Mouse (Mus musculus) stomach, embryonic 14.5 days (tissue): ENCODE data around the gene Lrba. TPM values are rescaled to one million over a fixed set of nuclear protein-coding genes. Genes with fewer than 3 reads are reported as not detected.

ENCODE experiments used
- ATAC-seq: fragments of 200-750 bp; cut with Nextera tagmentation; 2 replicates; pipeline ENCODE4 v1.8.0; 2017; ENCODE audit warnings: low read depth, moderate TSS enrichment; ENCODE audit not compliant: insufficient number of reproducible peaks, insufficient read depth, low FRiP score
- H3K27ac ChIP-seq: fragments of 300-500 bp; sonication (generic); 2 replicates; pipeline ENCODE4 v1.5.1; 2014; ENCODE audit warnings: mild to moderate bottlenecking, low read length, moderate library complexity, mixed read lengths
- H3K27me3 ChIP-seq: fragments of 300-500 bp; sonication (generic); 2 replicates; pipeline ENCODE4 v1.6.1; 2014; ENCODE audit warnings: low read length, control low read depth, mixed read lengths; ENCODE audit not compliant: control insufficient read depth, insufficient read depth
- H3K36me3 ChIP-seq: fragments of 300-500 bp; sonication (generic); 2 replicates; pipeline ENCODE4 v1.6.1; 2014; ENCODE audit warnings: mild to moderate bottlenecking, control low read depth, low read length, moderate library complexity, mixed read lengths; ENCODE audit not compliant: control insufficient read depth, insufficient read depth
- H3K4me1 ChIP-seq: fragments of 300-500 bp; sonication (generic); 2 replicates; pipeline ENCODE4 v1.6.1; 2014; ENCODE audit warnings: low read length, control low read depth, mixed read lengths; ENCODE audit not compliant: control insufficient read depth, insufficient read depth
- H3K4me2 ChIP-seq: fragments of 300-500 bp; sonication (generic); replicated peaks from 2 replicates; pipeline ENCODE4 v1.6.1; 2014; ENCODE audit warnings: low read depth, low read length, control low read depth
- H3K4me3 ChIP-seq: fragments of 300-500 bp; sonication (generic); 2 replicates; pipeline ENCODE4 v1.5.1; 2014; ENCODE audit warnings: low read depth, low read length, control low read depth
- H3K9ac ChIP-seq: fragments of 300-500 bp; sonication (generic); replicated peaks from 2 replicates; pipeline ENCODE4 v1.6.1; 2014; ENCODE audit warnings: low read depth, mild to moderate bottlenecking, control low read depth, low read length, moderate library complexity, mixed read lengths
- H3K9me3 ChIP-seq: fragments of 300-500 bp; sonication (generic); 2 replicates; pipeline ENCODE4 v1.6.1; 2016; ENCODE audit warnings: low read depth, low read length, control low read depth; ENCODE audit not compliant: control insufficient read depth
- WGBS: fragments of 180-500 bp; shearing (Covaris S2); extraction: QIAGEN DNeasy Blood & Tissue Kit; methylation state at CpG from one replicate; pipeline ENCODE4 v1.1.7; 2014; 5-methylcytosine and 5-hydroxymethylcytosine counted together
- polyA plus RNA-seq: library from polyadenylated mRNA; unstranded; fragments of >200 nt; fragmentation: Nextera tagmentation; extraction: Ambion mirVana; gene quantifications from 2 replicates; pipeline ENCODE4 v1.2.1, GENCODE M21; 2014

Gene Lrba
- polyA plus RNA-seq, 1 experiment from 2014 or later, result 11.4 TPM

DNA sequence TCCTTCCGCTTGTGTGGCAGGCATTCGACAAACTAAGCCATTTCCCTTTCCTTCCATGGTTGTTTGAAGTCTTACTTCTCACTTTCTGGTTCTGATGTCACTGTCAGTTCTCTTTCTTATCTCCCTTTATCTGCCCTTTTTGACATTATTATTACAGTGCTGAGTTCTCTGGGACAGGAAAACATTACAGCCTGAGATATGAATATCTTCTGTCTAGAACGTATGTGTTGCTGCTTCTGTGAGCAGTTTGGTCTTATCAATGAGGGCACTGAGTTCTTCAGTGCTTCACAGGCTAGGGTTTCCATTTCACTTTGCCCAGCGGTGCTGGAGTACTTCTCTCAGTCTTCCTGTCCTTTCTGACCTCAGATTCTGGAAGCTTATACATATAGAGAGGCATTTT is 404.9 kb downstream of the Lrba start:
- Histone ChIP-seq H3K4me1 (no peaks in the 10 kb centered on the region), H3K9me3 (no peaks in the 10 kb centered on the region), H3K27ac (no peak overlapping the region), H3K36me3 (no peaks in the 10 kb centered on the region), H3K9ac (no peak overlapping the region), H3K27me3 (no peaks in the 10 kb centered on the region), H3K4me2 (no peak overlapping the region), H3K4me3 (no peak overlapping the region)
- ATAC-seq, result no peak
- 77% methylated on average over 4 of the region's 4 CpGs for WGBS

DNA sequence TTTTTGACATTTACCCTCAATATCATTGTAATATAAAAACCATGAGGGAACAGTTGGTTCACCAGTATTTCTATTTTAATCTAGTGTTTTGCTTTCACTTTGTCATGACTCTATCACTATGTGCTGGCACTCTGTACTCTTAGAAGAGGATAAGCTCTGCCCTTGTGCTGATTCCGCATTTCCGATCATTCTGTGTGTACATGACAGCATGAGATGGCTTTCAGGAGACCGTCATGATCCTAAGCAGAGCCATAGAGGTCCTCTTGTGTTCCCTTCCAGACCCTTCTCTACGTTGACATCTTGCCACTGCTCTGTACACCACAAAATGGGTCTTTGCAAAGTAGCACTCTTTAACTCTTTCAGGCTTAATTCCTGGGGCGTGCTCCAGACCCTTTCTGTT is 411.0 kb downstream of the Lrba start:
- no peaks in the 10 kb centered on the region for H3K9me3 ChIP-seq
- no peaks in the 10 kb centered on the region for H3K36me3 ChIP-seq
- H3K27ac ChIP-seq, result no peak overlapping the region
- H3K27me3 ChIP-seq, result no peaks in the 10 kb centered on the region
- no peak overlapping the region for H3K4me3 ChIP-seq
- no peak for ATAC-seq
- H3K9ac ChIP-seq, result no peak overlapping the region
- 65% methylated on average over 5 of the region's 5 CpGs for WGBS
- no peaks in the 10 kb centered on the region for H3K4me1 ChIP-seq
- no peak overlapping the region for H3K4me2 ChIP-seq

- Histone ChIP-seq H3K9me3 (no peaks in the 10 kb centered on the region), H3K9ac (no peak overlapping the region), H3K4me3 (no peak overlapping the region), H3K27me3 (no peaks in the 10 kb centered on the region), H3K4me1 (no peaks in the 10 kb centered on the region), H3K36me3 (no peaks in the 10 kb centered on the region), H3K27ac (no peak overlapping the region), H3K4me2 (no peak overlapping the region)
- WGBS, result 50% methylated on average over 1 of the region's 1 CpGs
- ATAC-seq, result no peak
These were observed 411.5 kb downstream of the Lrba start for GRCm38 (mm10) chr3:86635940-86636339.

DNA sequence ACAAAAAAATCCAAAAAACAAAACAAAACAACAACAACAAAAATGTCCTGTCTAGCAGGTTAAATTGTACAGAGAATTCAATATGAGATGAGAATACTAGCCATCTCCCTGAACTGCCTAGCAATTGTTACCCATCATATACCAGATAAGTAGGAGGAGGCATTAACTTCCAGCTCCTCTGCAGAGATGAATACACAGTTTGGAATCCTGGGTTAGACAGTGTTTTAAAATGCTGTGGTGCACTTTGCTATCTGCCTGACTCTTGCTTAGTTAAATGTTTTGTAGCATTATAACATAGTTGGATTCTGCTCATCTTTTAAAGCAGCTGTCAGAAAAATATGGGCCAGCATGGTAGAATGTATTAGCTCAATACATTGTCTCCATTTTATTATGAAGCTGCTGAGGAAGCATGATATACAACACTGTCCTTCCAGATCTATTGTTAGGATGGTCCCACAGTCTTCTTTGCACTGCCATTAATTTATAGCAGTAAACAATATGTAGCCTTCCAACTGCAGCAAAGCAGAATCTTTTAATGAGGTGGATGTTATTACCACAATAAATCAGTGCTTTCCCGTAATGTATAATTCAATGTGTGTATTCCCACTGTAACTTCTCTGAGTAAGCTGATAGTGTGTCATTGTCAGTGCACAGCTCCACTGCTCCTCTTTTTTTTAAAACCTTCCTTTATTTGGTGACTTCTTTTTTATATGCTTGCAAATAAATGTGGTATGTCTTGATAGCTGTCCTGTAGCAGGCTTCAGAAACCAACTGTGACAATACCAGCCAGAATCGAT is 414.3 kb downstream of the Lrba start:
- no peaks in the 10 kb centered on the region for H3K36me3 ChIP-seq
- 87% methylated on average over 2 of the region's 2 CpGs for WGBS
- H3K4me2 ChIP-seq, result no peak overlapping the region
- H3K9me3 ChIP-seq, result no peaks in the 10 kb centered on the region
- no peak overlapping the region for H3K9ac ChIP-seq
- no peak overlapping the region for H3K27ac ChIP-seq
- H3K27me3 ChIP-seq, result no peaks in the 10 kb centered on the region
- H3K4me1 ChIP-seq, result no peaks in the 10 kb centered on the region
- no peak overlapping the region for H3K4me3 ChIP-seq
- ATAC-seq, result no peak

- Histone ChIP-seq H3K36me3 (no peaks in the 10 kb centered on the region), H3K27me3 (no peaks in the 10 kb centered on the region), H3K4me1 (no peaks in the 10 kb centered on the region), H3K4me3 (no peak overlapping the region), H3K27ac (no peak overlapping the region), H3K4me2 (no peak overlapping the region), H3K9ac (no peak overlapping the region), H3K9me3 (no peaks in the 10 kb centered on the region)
- no peak for ATAC-seq
- WGBS, result 85% methylated on average over 5 of the region's 5 CpGs
These were observed 416.9 kb downstream of the Lrba start for GRCm38 (mm10) chr3:86641393-86641792.

DNA sequence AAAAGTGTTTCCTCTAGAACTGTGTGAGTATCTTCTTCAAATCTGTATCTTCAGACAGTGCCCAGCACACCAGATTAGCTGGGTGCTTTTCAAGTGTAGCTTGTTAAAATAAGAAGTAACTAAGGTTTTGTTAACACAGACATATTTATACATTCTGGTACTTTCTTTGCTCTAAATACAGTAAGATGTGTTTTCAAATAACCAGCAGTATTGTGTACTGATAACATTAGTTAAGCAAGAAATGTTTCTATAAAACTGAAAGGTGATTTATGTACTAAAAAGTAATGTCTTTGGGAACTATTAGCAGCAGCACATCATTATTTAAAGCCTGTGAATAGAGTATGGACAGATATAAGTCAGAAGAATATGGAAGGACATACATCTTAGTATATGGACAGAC is 417.3 kb downstream of the Lrba start:
- H3K4me2 ChIP-seq, result no peak overlapping the region
- no peak overlapping the region for H3K27ac ChIP-seq
- no peaks in the 10 kb centered on the region for H3K4me1 ChIP-seq
- H3K36me3 ChIP-seq, result no peaks in the 10 kb centered on the region
- H3K27me3 ChIP-seq, result no peaks in the 10 kb centered on the region
- no peaks in the 10 kb centered on the region for H3K9me3 ChIP-seq
- H3K4me3 ChIP-seq, result no peak overlapping the region
- no peak for ATAC-seq
- no peak overlapping the region for H3K9ac ChIP-seq

DNA sequence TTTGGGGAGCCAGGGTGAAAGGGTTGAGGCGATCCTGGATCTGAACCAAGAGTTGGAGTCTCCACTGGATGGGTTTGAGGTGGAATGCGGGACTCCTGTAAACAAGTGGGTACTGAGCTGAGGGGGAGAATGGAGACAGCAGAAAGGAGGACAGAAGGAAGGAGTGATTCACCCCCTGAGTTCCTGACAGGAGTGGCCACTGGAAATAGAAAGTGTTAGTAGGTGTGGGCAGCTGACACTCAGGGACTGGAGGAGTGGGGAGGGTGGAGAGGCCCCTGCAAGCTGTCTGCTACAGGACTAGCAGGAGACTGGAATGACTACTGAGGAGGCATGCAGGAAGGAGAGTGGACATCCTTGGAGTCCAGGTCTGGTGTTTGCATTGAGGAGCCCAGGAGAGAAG is 422.3 kb downstream of the Lrba start:
- no peaks in the 10 kb centered on the region for H3K4me1 ChIP-seq
- no peak overlapping the region for H3K9ac ChIP-seq
- 50% methylated on average over 2 of the region's 2 CpGs for WGBS
- H3K4me3 ChIP-seq, result no peak overlapping the region
- no peak overlapping the region for H3K27ac ChIP-seq
- H3K36me3 ChIP-seq, result no peaks in the 10 kb centered on the region
- no peak overlapping the region for H3K4me2 ChIP-seq
- H3K9me3 ChIP-seq, result no peaks in the 10 kb centered on the region
- no peaks in the 10 kb centered on the region for H3K27me3 ChIP-seq
- no peak for ATAC-seq

- no peak for ATAC-seq
- Histone ChIP-seq H3K9me3 (no peaks in the 10 kb centered on the region), H3K4me2 (no peak overlapping the region), H3K4me3 (no peak overlapping the region), H3K27me3 (no peaks in the 10 kb centered on the region), H3K9ac (no peak overlapping the region), H3K36me3 (no peaks in the 10 kb centered on the region), H3K4me1 (no peaks in the 10 kb centered on the region), H3K27ac (no peak overlapping the region)
- 66% methylated on average over 3 of the region's 3 CpGs for WGBS
These were observed 426.5 kb downstream of the Lrba start for GRCm38 (mm10) chr3:86651006-86651405.

DNA sequence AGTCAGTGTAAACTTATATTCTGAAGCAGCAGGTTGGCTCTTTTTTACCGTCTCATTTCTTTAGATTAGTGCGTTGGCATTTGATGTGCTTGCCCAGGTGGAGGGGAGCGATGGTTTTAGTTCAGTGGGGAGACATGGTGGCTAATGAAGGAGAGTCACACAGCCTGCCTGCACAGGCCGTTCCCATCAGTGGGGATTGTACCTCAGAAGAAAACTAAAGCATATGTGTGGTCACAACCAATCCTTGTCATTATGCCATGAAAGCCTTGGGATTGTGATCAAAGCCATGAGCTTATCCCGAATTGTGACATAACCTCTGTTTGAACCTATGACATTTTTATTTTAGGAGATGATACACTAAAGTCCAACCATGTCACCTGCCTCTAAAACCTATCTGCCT is 434.8 kb downstream of the Lrba start:
- Histone ChIP-seq H3K27ac (no peak overlapping the region), H3K36me3 (no peaks in the 10 kb centered on the region), H3K4me1 (no peaks in the 10 kb centered on the region), H3K9me3 (no peaks in the 10 kb centered on the region), H3K4me3 (no peak overlapping the region), H3K27me3 (no peaks in the 10 kb centered on the region), H3K9ac (no peak overlapping the region), H3K4me2 (no peak overlapping the region)
- ATAC-seq, result no peak
- 85% methylated on average over 5 of the region's 5 CpGs for WGBS
